9 mouse cellular contexts compared by ENCODE assay signal in genomic region chr7:24365258-24366014, GRCm38 (mm10). TPM values are rescaled to one million over a fixed set of nuclear protein-coding genes. Genes with fewer than 3 reads are reported as not detected.
DNase-seq lines count a peak whose midpoint lies in the region; ATAC-seq lines count a peak whose summit lies in the region.
"Had no signal": no experiment of that assay in that cellular context is flagged by ENCODE, and none has a peak within 500 bp of the region (broad histone marks: within the 10 kb centered on the region; RNA-seq: fewer than 3 reads in every experiment).

No protein-coding gene starts in this region.

- peak; percentile 20; the same call in 1 of the 2 replicates for ATAC-seq in kidney, embryonic 16.5 days (ENCODE audit: low FRiP score, low TSS enrichment)
- peak; percentile 14; the same call in 1 of the 2 replicates for ATAC-seq in intestine, embryonic 16.5 days
- ATAC-seq in midbrain, embryonic 16.5 days = peak; percentile 39

- H3K36me3 ChIP-seq in kidney, embryonic 16.5 days (ENCODE audit: insufficient read depth, low read length) = no peaks in the 10 kb centered on the region
- H3K36me3 ChIP-seq in embryonic facial prominence, embryonic 10.5 days (replicated peaks) = no peaks in the 10 kb centered on the region
- H3K36me3 ChIP-seq in intestine, embryonic 16.5 days (ENCODE audit: control insufficient read depth, insufficient read depth, low read length) = no peaks in the 10 kb centered on the region
- no peaks in the 10 kb centered on the region for H3K36me3 ChIP-seq in midbrain, embryonic 16.5 days (ENCODE audit: control insufficient read depth, insufficient read depth, low read length)

- no peaks in the 10 kb centered on the region for H3K27me3 ChIP-seq in kidney, embryonic 16.5 days (ENCODE audit: insufficient read depth, low read length)
- H3K27me3 ChIP-seq in embryonic facial prominence, embryonic 10.5 days (replicated peaks; ENCODE audit: low read depth, poor library complexity, severe bottlenecking) = 0 out of 2 replicates have a peak, but pooled peaks cover 5% of the 10 kb centered on the region
- no peaks in the 10 kb centered on the region for H3K27me3 ChIP-seq in intestine, embryonic 16.5 days (replicated peaks; ENCODE audit: control insufficient read depth, insufficient read depth, low read length)
- no peaks in the 10 kb centered on the region for H3K27me3 ChIP-seq in midbrain, embryonic 16.5 days (ENCODE audit: control insufficient read depth, insufficient read depth, low read depth, low read length)

- 75% methylated on average over 5 of the region's 5 CpGs for WGBS in kidney, embryonic 16.5 days
- WGBS in embryonic facial prominence, embryonic 10.5 days = 74% methylated on average over 5 of the region's 5 CpGs
- WGBS in intestine, embryonic 16.5 days = 72% methylated on average over 5 of the region's 5 CpGs
- 75% methylated on average over 5 of the region's 5 CpGs for WGBS in midbrain, embryonic 16.5 days

- no peak overlapping the region for H3K27ac ChIP-seq in kidney, embryonic 16.5 days (ENCODE audit: low read length)
- peak overlapping the region; percentile 44; the same call in 1 of the 2 replicates for H3K27ac ChIP-seq in embryonic facial prominence, embryonic 10.5 days (replicated peaks)
- H3K27ac ChIP-seq in intestine, embryonic 16.5 days (ENCODE audit: low read length) = no peak overlapping the region
- no peak overlapping the region for H3K27ac ChIP-seq in midbrain, embryonic 16.5 days (ENCODE audit: low read length)

- H3K4me1 ChIP-seq in kidney, embryonic 16.5 days (ENCODE audit: insufficient read depth, low read length) = 0 out of 2 replicates have a peak, but pooled peaks cover 4% of the 10 kb centered on the region
- peaks cover 6% of the 10 kb centered on the region for H3K4me1 ChIP-seq in embryonic facial prominence, embryonic 10.5 days
- peaks cover 5% of the 10 kb centered on the region for H3K4me1 ChIP-seq in intestine, embryonic 16.5 days (ENCODE audit: control insufficient read depth, insufficient read depth, low read length)
- H3K4me1 ChIP-seq in midbrain, embryonic 16.5 days (ENCODE audit: control insufficient read depth, insufficient read depth, low read length) = no peaks in the 10 kb centered on the region

- no peaks in the 10 kb centered on the region for H3K9me3 ChIP-seq in kidney, embryonic 16.5 days (ENCODE audit: low read length)
- H3K9me3 ChIP-seq in embryonic facial prominence, embryonic 10.5 days = peaks cover 3% of the 10 kb centered on the region; the same call in 1 of the 2 replicates
- H3K9me3 ChIP-seq in intestine, embryonic 16.5 days (ENCODE audit: control insufficient read depth, low read length) = no peaks in the 10 kb centered on the region
- no peaks in the 10 kb centered on the region for H3K9me3 ChIP-seq in midbrain, embryonic 16.5 days (replicated peaks; ENCODE audit: control insufficient read depth, low read length, poor library complexity, severe bottlenecking)

- no peak overlapping the region for H3K4me2 ChIP-seq in kidney, embryonic 16.5 days (replicated peaks; ENCODE audit: low read depth, low read length)
- no peak overlapping the region for H3K4me2 ChIP-seq in intestine, embryonic 16.5 days (ENCODE audit: low read depth, low read length)
- H3K4me2 ChIP-seq in midbrain, embryonic 16.5 days (ENCODE audit: low read length) = no peak overlapping the region

- H3K9ac ChIP-seq in kidney, embryonic 16.5 days (replicated peaks; ENCODE audit: low read length) = no peak overlapping the region
- H3K9ac ChIP-seq in intestine, embryonic 16.5 days (ENCODE audit: low read depth, low read length) = 0 out of 2 replicates have a peak overlapping the region, but pooled peaks have one; percentile 3
- H3K9ac ChIP-seq in midbrain, embryonic 16.5 days (ENCODE audit: low read depth, low read length) = peak overlapping the region; percentile 33; the same call in 1 of the 2 replicates

- no peak overlapping the region for H3K4me3 ChIP-seq in kidney, embryonic 16.5 days (ENCODE audit: low read length)
- no peak overlapping the region for H3K4me3 ChIP-seq in embryonic facial prominence, embryonic 10.5 days
- H3K4me3 ChIP-seq in intestine, embryonic 16.5 days (ENCODE audit: low read length) = no peak overlapping the region
- no peak overlapping the region for H3K4me3 ChIP-seq in midbrain, embryonic 16.5 days (ENCODE audit: low read depth, low read length)

- DNase-seq in kidney, postnatal 14 days = no peak
- no peak for DNase-seq in embryonic facial prominence, embryonic 10.5 days (ENCODE audit: low spot score)
- no peak for DNase-seq in right cerebral cortex, adult 18-20 months
- DNase-seq in gastrocnemius, postnatal 10 days = no peak
- no peak for DNase-seq in frontal cortex, adult 2 months (ENCODE audit: extremely low spot score in 1 of 2, low spot score in 1 of 2)

RNA-seq across cellular contexts. Expression of gene Kcnn4, which starts 4.6 kb away (rescaled TPM):
- polyA plus RNA-seq in kidney, embryonic 16.5 days (2015; fragmentation: Nextera tagmentation; extraction: Ambion mirVana) = 4.4 and 4.9 TPM in 2 replicates
- 3.0 and 3.5 TPM in 2 replicates for polyA plus RNA-seq in embryonic facial prominence, embryonic 10.5 days (2016; fragmentation: Nextera tagmentation; extraction: Ambion mirVana)
- 2.5 and 4.3 TPM in 2 replicates for polyA plus RNA-seq in intestine, embryonic 16.5 days (2015; fragmentation: Nextera tagmentation; extraction: Ambion mirVana)
- polyA plus RNA-seq in midbrain, embryonic 16.5 days (2015; fragmentation: Nextera tagmentation; extraction: Ambion mirVana) = 0.81 and 0.84 TPM in 2 replicates
- total RNA-seq in gastrocnemius, postnatal 10 days (2021) = 1 to 10 TPM in 1 of 2 experiments, under 1 TPM in 1; 0.14 to 1.8 TPM
- polyA plus RNA-seq in frontal cortex, adult 2 months (2012; rRNA removed) = 2.4 and 3.0 TPM in 2 replicates

RNA-seq across cellular contexts. Expression of gene Lypd5, which starts 16.4 kb away (rescaled TPM):
- polyA plus RNA-seq in kidney, embryonic 16.5 days (2015; fragmentation: Nextera tagmentation; extraction: Ambion mirVana) = not detected in 2 replicates
- polyA plus RNA-seq in embryonic facial prominence, embryonic 10.5 days (2016; fragmentation: Nextera tagmentation; extraction: Ambion mirVana) = not detected in 2 replicates
- 0.10 TPM in 1 of 2 replicates, not detected in the other for polyA plus RNA-seq in intestine, embryonic 16.5 days (2015; fragmentation: Nextera tagmentation; extraction: Ambion mirVana)
- polyA plus RNA-seq in midbrain, embryonic 16.5 days (2015; fragmentation: Nextera tagmentation; extraction: Ambion mirVana) = not detected in 2 replicates
- not detected for total RNA-seq in gastrocnemius, postnatal 10 days (2021)
- 0.04 TPM in 1 of 2 replicates, not detected in the other for polyA plus RNA-seq in frontal cortex, adult 2 months (2012; rRNA removed)

RNA-seq across cellular contexts. Expression of gene Tescl, which starts 31.7 kb away (rescaled TPM):
- polyA plus RNA-seq in kidney, embryonic 16.5 days (2015; fragmentation: Nextera tagmentation; extraction: Ambion mirVana) = 0.19 and 0.42 TPM in 2 replicates
- polyA plus RNA-seq in embryonic facial prominence, embryonic 10.5 days (2016; fragmentation: Nextera tagmentation; extraction: Ambion mirVana) = 0.17 TPM in 1 of 2 replicates, not detected in the other
- not detected in 2 replicates for polyA plus RNA-seq in intestine, embryonic 16.5 days (2015; fragmentation: Nextera tagmentation; extraction: Ambion mirVana)
- 0.29 TPM in 1 of 2 replicates, not detected in the other for polyA plus RNA-seq in midbrain, embryonic 16.5 days (2015; fragmentation: Nextera tagmentation; extraction: Ambion mirVana)
- total RNA-seq in gastrocnemius, postnatal 10 days (2021) = not detected
- not detected in 2 replicates for polyA plus RNA-seq in frontal cortex, adult 2 months (2012; rRNA removed)
- polyA plus RNA-seq: thymus, postnatal 0 days had no signal

RNA-seq across cellular contexts. Expression of gene Smg9, which starts 34.0 kb away (rescaled TPM):
- polyA plus RNA-seq in kidney, embryonic 16.5 days (2015; fragmentation: Nextera tagmentation; extraction: Ambion mirVana) = 28.3 and 31.9 TPM in 2 replicates
- polyA plus RNA-seq in embryonic facial prominence, embryonic 10.5 days (2016; fragmentation: Nextera tagmentation; extraction: Ambion mirVana) = 25.8 and 26.3 TPM in 2 replicates
- polyA plus RNA-seq in intestine, embryonic 16.5 days (2015; fragmentation: Nextera tagmentation; extraction: Ambion mirVana) = 20.4 and 22.0 TPM in 2 replicates
- polyA plus RNA-seq in midbrain, embryonic 16.5 days (2015; fragmentation: Nextera tagmentation; extraction: Ambion mirVana) = 38.3 and 39.4 TPM in 2 replicates
- 10 to 100 TPM; 15.4 to 17.1 TPM for total RNA-seq in gastrocnemius, postnatal 10 days (2021)
- polyA plus RNA-seq in frontal cortex, adult 2 months (2012; rRNA removed) = 78.1 and 90.1 TPM in 2 replicates

RNA-seq across cellular contexts. Expression of gene Zfp94, which starts 49.0 kb away (rescaled TPM):
- 12.8 and 13.9 TPM in 2 replicates for polyA plus RNA-seq in kidney, embryonic 16.5 days (2015; fragmentation: Nextera tagmentation; extraction: Ambion mirVana)
- 13.8 and 13.9 TPM in 2 replicates for polyA plus RNA-seq in embryonic facial prominence, embryonic 10.5 days (2016; fragmentation: Nextera tagmentation; extraction: Ambion mirVana)
- polyA plus RNA-seq in intestine, embryonic 16.5 days (2015; fragmentation: Nextera tagmentation; extraction: Ambion mirVana) = 6.0 and 7.3 TPM in 2 replicates
- 22.2 and 23.1 TPM in 2 replicates for polyA plus RNA-seq in midbrain, embryonic 16.5 days (2015; fragmentation: Nextera tagmentation; extraction: Ambion mirVana)
- total RNA-seq in gastrocnemius, postnatal 10 days (2021) = 1 to 10 TPM; 2.1 to 4.0 TPM
- 20.3 and 21.0 TPM in 2 replicates for polyA plus RNA-seq in frontal cortex, adult 2 months (2012; rRNA removed)
